Mouse (Mus musculus): ENCODE measurements around the gene Arhgef25.

Arhgef25 gene

DNA sequence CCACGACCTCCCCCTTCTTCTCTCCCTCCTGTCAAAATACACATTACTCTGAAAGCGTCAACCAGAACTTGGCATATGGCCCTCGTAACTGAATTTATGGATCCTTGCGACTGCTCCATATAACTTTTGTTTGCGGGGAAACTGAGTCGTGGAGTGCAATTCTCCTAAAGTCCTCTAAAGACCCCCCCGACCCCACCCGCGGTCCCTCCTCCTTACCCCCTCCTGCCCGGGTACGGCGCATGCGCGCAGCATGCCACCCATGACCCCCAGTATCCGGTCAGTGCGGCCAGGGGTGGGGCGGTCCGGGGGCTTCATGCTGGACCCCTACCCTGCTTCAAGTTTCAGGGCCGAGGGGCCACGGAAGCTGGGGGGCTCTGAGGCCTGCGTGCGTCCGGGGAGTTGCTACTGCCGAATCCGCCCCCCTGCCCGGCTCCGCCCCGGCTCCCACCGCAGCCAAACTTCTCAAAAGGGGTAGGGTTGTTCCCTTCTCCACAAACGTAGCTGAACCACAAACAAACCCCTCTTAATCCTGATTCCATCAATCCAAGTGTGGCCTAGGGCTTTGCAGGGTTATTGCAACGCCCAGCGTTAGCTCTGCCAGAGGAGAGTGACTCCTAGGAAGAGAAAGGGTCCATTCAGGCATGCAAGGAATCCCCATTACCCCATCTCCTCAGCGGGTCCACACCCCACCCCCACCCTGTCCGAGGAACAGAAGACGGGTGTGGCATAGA is at the start of gene Arhgef25:
Gene Arhgef25, minus strand, starts transcription at position 433 of the 731 bp plus-strand sequence.
- CTCF ChIA-PET: interaction anchor here (0.7 kb wide), 1 partner anchor 14 kb away, joined by 3 read pairs; no protein-coding TSS in a partner anchor

DNA sequence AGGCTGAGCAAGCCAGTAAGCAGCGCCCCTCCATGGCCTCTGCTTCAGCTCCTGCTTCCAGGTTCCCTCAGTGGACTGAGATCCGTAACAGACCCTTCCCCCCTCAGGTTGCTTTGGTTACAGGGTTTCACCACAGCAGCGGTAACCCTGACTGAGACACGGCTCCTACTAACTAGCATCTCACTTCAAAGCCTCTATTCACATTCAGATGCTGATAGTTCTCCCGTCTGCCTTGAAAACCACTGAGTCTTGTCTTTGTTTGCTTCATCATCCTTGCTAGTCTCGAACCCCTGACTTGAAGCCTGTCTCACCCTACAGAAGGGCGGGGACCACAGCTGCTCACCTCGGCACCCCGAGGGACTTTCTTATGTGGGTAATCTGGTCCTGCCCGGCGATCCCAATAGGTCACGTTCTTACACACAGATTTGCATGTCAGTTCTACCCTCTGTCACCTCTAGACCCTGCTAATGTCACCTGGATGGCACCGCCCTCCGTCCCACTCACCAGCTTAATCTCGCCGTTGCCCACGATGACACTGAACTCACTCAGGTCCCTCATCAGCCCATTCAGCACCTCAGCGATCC is 48.5 kb upstream of the Arhgef25 start:
- CTCF ChIA-PET: no interaction called here

DNA sequence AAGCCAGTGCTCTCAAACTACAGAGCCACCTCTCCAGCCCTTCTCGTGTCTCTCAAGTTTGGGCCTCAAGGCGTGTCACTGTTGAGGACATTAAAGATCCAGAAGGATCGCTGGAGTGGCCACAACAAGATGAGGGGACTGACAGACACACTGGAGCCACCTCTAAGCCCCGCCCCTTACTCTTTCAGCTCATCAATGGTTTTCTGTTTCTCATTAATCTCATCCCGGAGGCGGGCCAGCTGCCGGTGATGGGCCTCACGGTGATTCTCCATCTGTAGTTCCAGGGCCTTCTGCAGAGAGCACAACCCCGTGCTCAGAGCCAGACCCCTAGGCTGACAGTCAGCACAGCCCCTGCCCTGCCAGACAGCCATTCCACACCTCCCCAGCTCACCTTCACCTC is 46.7 kb upstream of the Arhgef25 start:
- CTCF ChIA-PET: no interaction called here

DNA sequence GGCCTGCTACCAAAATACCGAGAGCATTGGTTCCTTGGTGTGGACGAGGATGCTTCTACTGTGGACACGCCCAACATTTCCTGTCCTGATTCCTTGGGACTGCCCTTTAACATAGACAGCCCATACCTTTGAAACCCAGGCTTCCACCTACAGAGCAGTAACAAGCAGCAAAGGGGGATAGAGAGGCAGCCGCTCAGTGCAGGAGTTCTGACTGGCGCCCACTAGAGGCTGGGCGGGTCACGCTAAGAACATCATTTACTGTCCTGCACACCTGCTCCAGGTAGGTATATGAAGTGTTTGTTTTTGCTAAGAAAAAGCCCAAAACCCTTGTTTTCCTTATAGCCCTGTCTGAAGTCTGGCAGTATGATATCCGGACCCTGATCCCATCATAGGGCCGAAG is 43.3 kb upstream of the Arhgef25 start:
- CTCF ChIA-PET: interaction anchor here (0.6 kb wide), 1 partner anchor 81 kb away, joined by 11 read pairs; no protein-coding TSS in a partner anchor

DNA sequence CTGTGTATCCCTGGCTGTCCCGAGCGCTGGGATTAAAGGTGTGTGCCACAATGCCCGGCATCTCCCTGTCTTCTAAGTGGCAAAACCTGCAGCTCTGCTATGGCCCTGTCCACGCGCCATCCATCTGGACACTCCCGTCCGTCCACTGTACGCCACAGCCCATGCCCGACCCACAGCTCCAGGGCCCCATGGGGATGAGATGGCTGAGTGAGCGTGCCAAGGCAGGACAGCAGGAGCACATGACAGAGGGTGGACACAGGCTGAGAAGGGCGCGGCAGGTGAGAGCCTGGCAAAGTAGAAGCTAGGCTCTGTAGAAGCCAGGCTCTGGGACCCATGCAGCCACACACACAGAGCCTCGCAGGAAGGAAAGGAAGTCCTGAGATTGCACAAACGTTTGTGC is 41.9 kb upstream of the Arhgef25 start:
- CTCF ChIA-PET: interaction anchor here (0.6 kb wide), 1 partner anchor 118 kb away, joined by 4 read pairs; no protein-coding TSS in a partner anchor

DNA sequence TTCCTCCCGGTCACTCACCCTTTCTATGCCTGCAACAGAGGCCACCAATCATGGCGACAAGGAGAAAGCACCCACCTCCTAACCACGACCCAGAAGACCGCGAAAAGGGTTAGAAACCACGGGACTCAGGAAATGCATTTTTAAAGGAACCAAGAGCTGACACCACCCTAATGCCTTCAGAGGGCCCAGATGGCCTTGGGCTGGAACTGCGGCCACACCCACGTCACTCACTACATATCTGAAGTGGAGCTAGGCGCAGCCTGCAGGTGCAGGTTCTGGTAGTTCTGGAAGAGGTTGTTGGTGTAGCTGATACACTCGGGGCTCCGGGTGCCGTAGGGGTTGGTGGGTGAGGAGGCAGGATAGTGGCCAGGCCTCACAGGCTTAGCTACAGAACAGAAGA is 40.8 kb upstream of the Arhgef25 start:
- CTCF ChIA-PET: no interaction called here

DNA sequence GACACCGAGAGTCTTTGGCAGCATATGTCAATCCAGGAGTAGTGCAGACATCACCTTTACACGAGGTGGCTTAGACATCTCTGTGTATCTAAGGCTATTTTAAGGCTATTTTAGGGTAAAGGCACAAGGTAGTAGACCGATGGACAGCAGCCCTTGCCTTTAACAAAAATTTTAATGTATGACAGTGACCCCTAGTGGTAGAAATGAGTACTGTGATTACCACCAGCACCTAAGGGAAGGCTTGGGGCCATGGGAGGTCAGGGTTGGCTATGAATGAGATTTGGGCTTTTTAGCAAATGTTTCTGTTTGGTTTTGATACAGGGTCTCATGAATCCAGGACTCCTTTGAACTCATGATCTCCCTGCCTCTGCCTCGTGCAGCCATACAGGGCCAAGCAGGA is 39.0 kb upstream of the Arhgef25 start:
- CTCF ChIA-PET: interaction anchor here (0.6 to 1.0 kb wide), 2 partner anchors 85 to 152 kb away, joined by 4 to 18 read pairs; no protein-coding TSS in a partner anchor

DNA sequence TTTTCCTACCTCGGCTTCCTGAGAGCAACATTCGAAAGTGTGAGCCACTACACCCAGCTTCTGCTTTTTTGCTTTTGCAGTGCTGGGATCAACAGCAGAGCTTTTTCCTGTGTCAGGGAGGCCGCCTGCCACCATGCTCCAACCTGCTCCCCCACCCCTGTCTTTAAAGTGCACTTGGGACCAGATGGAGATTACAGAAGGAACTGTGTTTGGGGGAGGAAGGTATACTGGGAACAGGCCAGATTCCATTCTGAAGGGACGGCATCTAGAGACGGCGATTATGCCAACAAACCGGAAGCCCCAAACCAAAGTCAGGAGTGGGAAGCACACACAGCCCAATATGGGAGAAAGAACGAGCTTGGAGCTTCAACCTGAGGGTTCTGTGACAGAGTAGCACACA is 37.3 kb upstream of the Arhgef25 start:
- CTCF ChIA-PET: interaction anchor here (0.7 kb wide), 1 partner anchor 1486 kb away, joined by 6 read pairs; no protein-coding TSS in a partner anchor

DNA sequence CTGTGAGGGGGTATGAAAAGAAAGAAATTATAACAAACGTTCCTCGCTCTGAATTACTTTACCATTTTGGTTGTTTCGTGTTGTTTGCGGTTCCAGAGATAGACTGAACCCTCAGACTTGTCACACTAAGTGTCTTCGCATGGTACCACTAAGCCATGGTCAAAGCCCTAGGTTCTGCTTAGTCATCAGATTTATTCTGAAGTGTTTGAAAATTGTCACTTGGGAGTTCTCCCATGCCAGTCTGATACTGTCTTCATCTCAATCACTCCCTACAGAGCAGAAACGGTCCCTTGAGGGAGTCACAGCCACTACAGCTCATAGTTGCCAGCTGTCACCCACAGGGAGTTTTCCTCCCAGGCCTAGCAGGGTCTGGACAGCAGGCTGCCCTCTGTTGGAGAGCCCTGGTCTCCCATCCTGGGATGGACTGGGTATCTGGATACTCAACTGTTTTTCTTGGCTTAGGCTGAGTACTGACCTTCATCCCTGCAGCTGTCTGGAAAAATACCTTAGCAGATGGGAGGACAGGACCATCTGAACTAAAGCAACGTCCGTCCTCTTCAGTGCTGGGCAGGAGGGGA is 36.5 kb upstream of the Arhgef25 start:
- CTCF ChIA-PET: interaction anchor here (0.7 kb wide), 1 partner anchor 1487 kb away, joined by 6 read pairs; no protein-coding TSS in a partner anchor

DNA sequence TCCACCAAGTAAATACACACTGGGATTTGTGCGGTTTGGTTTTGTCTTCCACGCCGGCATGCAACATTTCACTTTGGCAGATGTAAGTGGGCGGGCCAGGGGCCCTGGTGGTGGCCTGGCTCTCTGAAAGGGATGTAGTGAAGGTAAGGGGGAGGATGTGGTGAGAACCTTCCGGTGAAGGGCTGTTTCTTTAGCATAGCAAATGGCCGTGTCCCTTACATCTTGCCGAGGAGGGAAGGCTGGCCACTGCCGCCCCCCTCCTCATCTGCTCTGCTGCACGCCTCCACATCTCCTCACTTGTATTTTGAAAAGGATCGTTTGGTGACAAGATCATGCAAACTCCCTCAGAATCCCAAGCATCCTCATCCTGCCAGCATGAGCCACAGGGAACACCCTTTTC is 35.8 kb upstream of the Arhgef25 start:
- CTCF ChIA-PET: interaction anchor here (0.6 kb wide), 1 partner anchor 81 kb away, joined by 3 read pairs; no protein-coding TSS in a partner anchor

DNA sequence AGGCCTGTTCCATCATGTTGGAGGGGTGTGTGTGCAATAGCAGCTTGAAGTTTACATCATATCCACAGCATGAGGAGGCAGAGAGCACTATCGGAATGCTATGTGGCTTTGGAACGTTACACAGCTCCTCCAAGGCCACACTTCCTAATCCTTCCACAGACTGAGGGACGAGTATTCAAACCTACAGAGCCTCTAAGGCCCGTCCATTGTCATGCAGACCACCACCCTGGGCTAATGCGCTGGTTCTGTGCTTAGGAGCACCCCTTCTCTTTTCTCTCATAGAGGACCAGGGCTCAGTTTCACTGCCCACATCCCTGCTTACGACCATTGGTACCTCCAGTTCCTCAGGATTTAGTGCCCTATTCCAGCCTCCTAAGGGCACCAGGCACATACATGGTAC is 35.3 kb upstream of the Arhgef25 start:
- CTCF ChIA-PET: interaction anchor here (0.6 to 0.9 kb wide), 3 partner anchors 45 to 1580 kb away, joined by 3 to 9 read pairs (median 4); partner anchors contain the start of gene Slc26a10

DNA sequence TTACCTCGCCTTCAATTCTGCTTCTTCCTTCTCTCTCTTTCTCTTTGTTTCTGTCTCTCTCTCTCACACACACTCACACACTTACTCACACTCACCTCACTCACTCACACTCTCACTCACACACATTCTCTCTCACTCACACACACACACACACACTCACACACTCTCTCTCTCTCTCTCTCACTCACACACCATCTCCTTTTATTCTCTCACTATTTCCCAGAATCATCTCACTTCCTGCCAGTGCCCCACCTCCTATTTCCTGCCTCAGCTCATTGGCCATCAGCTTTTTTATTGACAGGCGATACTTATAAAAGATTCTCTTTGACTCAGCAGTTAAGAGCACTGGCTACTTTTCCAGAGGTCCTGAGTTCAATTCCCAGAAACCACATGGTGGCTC is 28.5 kb upstream of the Arhgef25 start:
- CTCF ChIA-PET: no interaction called here

DNA sequence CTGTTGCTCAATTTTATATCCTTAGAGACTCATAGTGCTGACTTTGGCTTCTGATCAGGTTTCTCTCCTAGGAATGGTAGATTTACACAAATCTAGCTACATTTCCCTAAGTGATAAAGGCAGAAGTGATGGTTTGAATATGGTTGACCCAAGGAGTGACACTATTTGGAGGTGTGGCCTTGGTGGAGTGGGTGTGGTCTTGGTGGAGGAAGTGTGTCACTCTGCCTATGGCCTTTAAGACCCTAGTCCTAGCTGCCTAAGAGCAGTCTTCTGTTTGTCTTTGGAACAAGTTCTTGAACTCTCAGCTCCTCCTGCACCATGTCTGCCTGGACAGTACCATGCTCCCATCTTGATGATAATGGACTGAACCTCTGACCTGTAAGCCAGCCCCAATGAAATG is 27.3 kb upstream of the Arhgef25 start:
- CTCF ChIA-PET: interaction anchor here (0.5 kb wide), 1 partner anchor 529 kb away, joined by 3 read pairs; no protein-coding TSS in a partner anchor

DNA sequence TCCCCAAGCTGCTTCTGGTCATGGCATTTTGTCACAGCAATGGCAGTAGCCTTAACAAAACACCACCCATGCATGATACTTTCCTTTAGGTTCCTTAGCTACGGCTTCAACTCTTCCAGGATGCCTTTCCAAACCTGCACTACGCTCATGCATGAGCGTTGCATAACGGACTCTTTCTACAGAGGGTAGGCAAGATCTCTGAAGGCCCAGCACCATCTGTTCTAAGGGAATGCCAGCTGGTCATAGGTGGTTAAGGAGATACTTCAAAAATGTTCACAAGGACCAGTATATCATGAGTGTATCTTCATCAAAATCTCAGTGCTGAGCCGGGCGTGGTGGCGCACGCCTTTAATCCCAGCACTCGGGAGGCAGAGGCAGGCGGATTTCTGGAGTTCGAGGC is 26.6 kb upstream of the Arhgef25 start:
- CTCF ChIA-PET: no interaction called here

DNA sequence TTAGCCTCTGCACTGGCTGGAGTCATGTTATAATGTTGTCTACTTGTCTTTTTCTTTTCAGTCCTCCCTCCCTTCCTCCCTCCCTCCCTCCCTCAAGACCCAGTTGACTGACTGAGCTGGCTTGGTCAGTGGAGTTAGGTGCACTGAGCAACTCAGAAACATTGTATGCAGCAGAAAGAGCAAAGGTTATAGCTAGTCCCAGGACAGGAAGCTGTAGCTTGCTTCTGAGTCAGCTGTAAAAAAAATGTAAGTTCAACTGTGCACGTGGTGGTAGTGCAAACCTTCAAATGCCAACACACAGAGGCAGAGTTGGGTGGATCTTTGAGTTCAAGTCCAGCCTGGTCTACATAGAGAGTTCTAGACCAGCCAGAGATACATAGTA is 24.5 kb upstream of the Arhgef25 start:
- CTCF ChIA-PET: interaction anchor here (0.8 kb wide), 1 partner anchor 823 kb away, joined by 3 read pairs; no protein-coding TSS in a partner anchor

DNA sequence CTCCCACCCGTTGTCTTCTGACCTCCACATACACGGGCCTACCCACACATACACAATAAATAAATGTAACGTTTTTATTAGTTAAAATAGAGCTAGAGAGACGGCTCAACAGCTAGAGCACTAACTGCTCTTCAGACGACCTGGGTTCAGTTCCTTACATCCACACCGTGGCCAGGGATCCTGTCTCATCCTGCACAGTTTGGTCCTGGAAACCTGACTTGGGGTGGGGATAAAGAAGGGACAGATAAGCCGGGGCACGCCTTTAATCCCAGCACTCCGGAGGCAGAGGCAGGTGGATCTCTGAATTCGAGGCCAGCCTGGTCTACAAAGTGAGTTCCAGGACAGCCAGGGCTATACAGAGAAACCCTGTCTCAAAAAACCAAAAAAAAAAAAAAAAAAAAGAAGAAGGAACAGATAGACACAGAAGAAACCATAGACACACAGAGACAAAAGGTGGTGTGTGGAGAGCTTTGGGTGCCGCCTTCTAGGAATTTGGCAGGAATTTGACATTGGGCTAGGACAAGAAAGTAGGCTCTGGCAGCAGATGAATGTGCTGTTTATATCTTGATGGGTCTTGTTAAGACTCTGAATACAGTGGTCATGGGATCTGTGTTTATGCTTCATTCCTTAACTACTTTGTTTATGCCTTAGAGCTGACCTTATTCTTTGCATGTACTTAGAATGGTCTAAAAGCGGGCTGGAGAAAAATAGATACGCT is 24.0 kb upstream of the Arhgef25 start:
- CTCF ChIA-PET: interaction anchor here (0.6 to 0.8 kb wide), 2 partner anchors 144 to 824 kb away, joined by 3 to 5 read pairs; partner anchors contain the start of gene Tspan31

DNA sequence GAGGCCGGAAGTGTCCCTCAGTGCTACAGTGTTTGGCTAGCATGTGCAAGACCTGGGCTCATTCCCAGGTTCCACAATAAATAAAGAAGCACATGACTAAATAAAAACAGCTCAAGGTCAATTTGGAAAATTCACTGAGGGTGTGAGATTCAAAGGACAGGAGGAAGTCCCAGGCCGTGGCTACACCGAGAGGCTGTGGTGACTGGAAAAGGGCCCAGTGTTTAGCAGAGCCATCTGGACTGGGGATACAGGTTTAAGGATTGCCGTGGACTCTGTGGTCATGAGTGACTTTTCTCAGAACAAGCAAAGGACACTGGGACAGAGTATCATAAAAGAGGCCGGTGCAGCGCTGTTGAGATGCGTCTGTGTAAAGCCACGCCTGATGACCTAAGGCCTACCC is 23.4 kb upstream of the Arhgef25 start:
- CTCF ChIA-PET: interaction anchor here (0.6 kb wide), 2 partner anchors 129 to 143 kb away, joined by 3 to 5 read pairs; partner anchors contain the start of genes Gli1 and Tspan31

DNA sequence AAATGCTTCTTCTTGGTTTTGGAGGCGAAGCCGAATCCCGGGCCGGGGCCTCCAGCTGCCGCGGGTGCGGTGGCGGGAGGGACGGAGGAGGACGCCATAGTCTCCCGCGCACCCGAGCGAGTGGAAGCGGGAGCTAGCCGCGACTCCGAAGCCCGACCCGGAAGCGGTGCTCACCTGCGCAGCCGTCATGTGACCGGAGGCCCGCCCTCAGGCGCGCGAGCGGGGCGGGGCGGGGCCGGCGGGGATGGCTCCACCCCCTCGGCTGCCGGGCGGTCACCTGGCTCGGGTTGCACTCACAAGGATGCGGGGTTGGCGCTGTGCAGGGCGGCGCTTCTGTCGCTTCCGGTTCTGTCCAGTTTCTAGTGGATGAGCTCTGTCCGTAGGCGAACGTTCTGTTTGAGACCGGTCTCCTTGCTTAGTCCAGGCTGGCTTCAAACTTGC is 21.6 kb upstream of the Arhgef25 start, which contains the start of gene Pip4k2c:
Gene Pip4k2c, minus strand, starts transcription at position 172 of the 441 bp plus-strand sequence.
- CTCF ChIA-PET: no interaction called here

DNA sequence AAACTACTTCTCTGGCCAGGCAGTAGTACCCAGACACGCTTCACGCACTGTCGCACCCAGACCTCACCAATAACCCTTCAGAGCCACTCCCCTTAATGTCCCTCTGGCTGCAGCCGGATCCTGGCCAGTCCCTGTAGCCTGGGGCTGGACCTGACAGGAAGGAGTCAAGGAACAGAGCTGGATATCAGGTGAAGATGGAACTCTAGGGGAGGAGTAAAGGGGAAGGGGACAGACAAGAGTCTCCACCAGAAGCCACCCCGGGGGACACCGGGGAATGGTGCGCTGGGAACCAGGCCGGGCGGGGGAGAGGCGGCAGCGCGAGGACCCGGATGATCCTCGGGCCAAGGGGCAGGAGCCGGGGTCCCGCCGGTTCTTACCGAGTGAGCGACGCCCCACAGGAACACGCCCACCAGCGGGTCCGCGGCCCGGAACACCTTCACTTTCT is 21.1 kb upstream of the Arhgef25 start:
- CTCF ChIA-PET: no interaction called here

DNA sequence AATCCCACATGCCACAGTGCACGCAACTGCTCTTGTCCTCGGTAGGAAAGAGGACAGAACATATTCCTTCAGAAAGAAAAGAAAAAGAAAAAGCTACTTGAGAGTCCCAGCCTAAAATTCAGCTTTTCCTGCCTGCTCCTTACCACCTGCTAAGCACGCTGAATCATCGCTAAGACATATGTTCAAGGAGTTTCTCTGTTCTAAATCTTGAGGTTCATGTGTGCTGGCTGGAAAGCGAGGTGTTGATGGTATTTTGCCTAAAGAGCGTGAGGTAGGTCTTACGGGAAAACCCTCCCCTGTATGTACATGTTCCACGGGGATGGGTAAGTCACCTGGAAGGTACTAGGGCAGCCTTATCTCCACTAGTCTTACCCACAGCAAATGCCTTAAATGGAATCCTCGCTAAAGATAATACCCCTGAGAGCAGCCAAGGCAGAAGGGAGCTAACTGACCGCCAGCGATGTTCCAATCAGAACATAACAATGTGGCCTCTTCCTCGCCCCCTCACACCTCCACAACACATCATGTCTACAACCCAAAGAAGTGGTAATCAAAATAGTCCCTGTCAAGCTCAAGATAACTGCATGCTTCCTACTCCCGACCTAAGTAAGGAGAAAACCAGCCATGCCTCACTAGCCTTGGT is 20.2 kb upstream of the Arhgef25 start:
- CTCF ChIA-PET: interaction anchor here (0.7 to 0.9 kb wide), 2 partner anchors 132 to 423 kb away, joined by 3 to 12 read pairs; no protein-coding TSS in a partner anchor

DNA sequence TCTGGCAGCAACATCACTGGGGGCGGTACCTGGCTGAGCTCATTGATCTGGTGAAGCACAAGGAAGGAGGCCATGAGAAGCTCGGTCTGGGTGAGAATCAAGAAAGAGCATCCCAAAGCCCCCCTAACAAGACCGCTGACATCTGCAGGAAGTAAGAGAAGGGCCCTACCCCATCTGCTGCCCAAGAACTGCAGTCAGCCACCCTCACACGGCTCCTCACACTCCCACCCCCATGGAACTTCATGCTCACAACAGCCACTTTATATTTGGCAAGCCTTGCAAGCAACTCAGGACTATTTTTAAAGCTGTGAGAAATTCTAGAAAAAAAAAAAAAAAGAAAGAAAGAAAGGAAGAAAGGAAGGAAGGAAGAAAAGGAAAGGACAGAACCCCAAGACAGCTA is 19.0 kb upstream of the Arhgef25 start:
- CTCF ChIA-PET: interaction anchor here (0.5 kb wide), 1 partner anchor 788 kb away, joined by 13 read pairs; no protein-coding TSS in a partner anchor

Measured in spleen, embryonic (tissue).